Mouse (Mus musculus) lung, embryonic 16.5 days (tissue): ENCODE measurements at regions not wholly inside any gene's neighbourhood (a gene's known extent, or its start where the extent isn't known, plus 50 kb on each side); places are given as distances from the start of the nearest gene placed in this dataset.

Experiments
- ATAC-seq: fragments of 200-750 bp; cut with Nextera tagmentation; 2 replicates; pipeline ENCODE4 v1.8.0; 2017; ENCODE audit warnings: low read depth, mild to moderate bottlenecking, moderate library complexity
- H3K27ac ChIP-seq: fragments of 300-500 bp; sonication (generic); 2 replicates; pipeline ENCODE4 v1.5.1; 2014; ENCODE audit warnings: mild to moderate bottlenecking, control low read depth, low read length
- H3K27me3 ChIP-seq: fragments of 300-500 bp; sonication (generic); 2 replicates; pipeline ENCODE4 v1.6.1; 2014; ENCODE audit warnings: low read depth, low read length, mixed read lengths; ENCODE audit not compliant: control insufficient read depth, insufficient read depth
- H3K36me3 ChIP-seq: fragments of 300-500 bp; sonication (generic); 2 replicates; pipeline ENCODE4 v1.6.1; 2014; ENCODE audit warnings: low read length; ENCODE audit not compliant: control insufficient read depth, insufficient read depth
- H3K4me1 ChIP-seq: fragments of 300-500 bp; sonication (generic); replicated peaks from 2 replicates; pipeline ENCODE4 v1.6.1; 2014; ENCODE audit warnings: low read length, mixed read lengths; ENCODE audit not compliant: control insufficient read depth, insufficient read depth
- H3K4me2 ChIP-seq: fragments of 300-500 bp; sonication (generic); 2 replicates; pipeline ENCODE4 v1.6.1; 2014; ENCODE audit warnings: low read depth, low read length, control low read depth
- H3K4me3 ChIP-seq: fragments of 300-500 bp; sonication (generic); 2 replicates; pipeline ENCODE4 v1.5.1; 2014; ENCODE audit warnings: mild to moderate bottlenecking, low read length, control low read depth
- H3K9ac ChIP-seq: fragments of 300-500 bp; sonication (generic); 2 replicates; pipeline ENCODE4 v1.6.1; 2014; ENCODE audit warnings: low read length, control low read depth
- H3K9me3 ChIP-seq: fragments of 300-500 bp; sonication (generic); 2 replicates; pipeline ENCODE4 v1.6.1; 2016; ENCODE audit warnings: low read length; ENCODE audit not compliant: control insufficient read depth
- WGBS: fragments of 180-500 bp; shearing (Covaris S2); extraction: QIAGEN DNeasy Blood & Tissue Kit; methylation state at CpG from one replicate; pipeline ENCODE4 v1.1.7; 2014; 5-methylcytosine and 5-hydroxymethylcytosine counted together

DNA sequence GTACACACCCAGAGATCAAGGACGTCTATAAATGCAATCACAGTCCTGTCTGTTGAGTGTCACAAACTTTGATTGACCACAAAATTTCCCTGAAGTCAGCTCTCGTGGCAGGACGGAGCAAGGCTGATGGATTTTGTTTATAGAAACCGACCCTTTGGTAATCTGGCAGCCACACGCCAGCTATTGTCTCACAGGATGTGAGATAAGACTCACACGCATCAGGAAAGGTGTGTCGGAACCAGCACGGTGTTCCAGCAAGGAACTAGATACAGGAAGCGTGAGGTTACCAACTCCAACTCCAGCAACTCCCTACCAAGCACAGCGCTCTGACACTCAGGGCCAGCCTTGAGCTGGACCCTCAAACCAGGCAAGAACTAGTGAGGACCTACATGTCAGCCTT is 112.4 kb upstream of the Cops8 start:
- no peak overlapping the region for H3K27ac ChIP-seq

DNA sequence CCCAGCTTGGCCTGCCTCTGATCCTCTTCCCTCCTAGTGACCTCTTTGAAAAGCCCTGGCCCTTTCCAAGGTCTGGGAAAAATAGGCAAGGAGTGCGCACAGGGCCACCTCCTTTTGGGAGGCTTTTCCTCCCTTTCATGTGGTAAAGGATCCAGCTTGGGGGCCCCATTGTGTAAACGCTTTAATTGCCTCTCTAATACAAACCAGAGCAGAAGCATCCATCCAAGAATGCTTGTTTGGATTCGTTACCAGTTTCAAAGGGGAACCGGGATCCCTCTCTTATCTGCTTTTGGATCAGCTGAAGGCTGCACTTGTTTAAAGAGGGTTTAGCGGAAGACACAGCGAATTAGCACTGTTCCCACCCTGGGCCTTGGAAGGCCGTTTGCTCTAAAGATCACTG is 109.3 kb upstream of the Cops8 start:
- Histone ChIP-seq H3K4me1 (peaks cover 2% of the 10 kb centered on the region; the same call in 1 of the 2 replicates), H3K4me2 (no peak overlapping the region), H3K36me3 (no peaks in the 10 kb centered on the region), H3K27me3 (no peaks in the 10 kb centered on the region), H3K9ac (no peak overlapping the region), H3K9me3 (0 out of 2 replicates have a peak, but pooled peaks cover 2% of the 10 kb centered on the region), H3K27ac (no peak overlapping the region), H3K4me3 (no peak overlapping the region)
- WGBS = 23% methylated on average over 7 of the region's 7 CpGs
- ATAC-seq = peak; percentile 18; the same call in 1 of the 2 replicates

More for the DNA sequence above, 112.4 kb upstream of the Cops8 start:
- H3K27me3 ChIP-seq = no peaks in the 10 kb centered on the region
- WGBS = 48% methylated on average over 10 of the region's 10 CpGs
- H3K36me3 ChIP-seq = no peaks in the 10 kb centered on the region
- peaks cover 3% of the 10 kb centered on the region for H3K4me1 ChIP-seq
- H3K9me3 ChIP-seq = no peaks in the 10 kb centered on the region
- peak; percentile 52 for ATAC-seq
- H3K4me3 ChIP-seq = no peak overlapping the region
- no peak overlapping the region for H3K9ac ChIP-seq
- no peak overlapping the region for H3K4me2 ChIP-seq

DNA sequence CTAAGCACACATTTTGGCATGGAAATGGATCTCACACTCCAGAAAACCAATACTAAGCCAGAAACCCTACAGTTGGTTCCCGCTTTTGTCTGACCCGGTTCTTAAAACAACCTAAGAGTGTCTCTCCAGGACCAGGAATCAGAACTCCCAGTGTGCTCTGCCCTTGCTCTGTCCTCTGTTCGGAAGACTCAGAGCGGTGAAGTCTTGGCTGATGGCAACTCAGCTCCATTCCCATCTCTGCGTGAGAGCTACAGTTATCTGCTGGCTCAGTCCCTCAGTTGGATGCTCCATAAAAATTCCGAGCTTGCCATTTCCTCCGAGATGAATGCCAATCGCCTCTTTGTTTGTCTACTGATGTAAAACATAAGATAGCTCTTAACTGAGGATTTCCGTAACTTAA is 107.6 kb upstream of the Cops8 start:
- Histone ChIP-seq H3K36me3 (no peaks in the 10 kb centered on the region), H3K9me3 (peaks cover 5% of the 10 kb centered on the region; the same call in 1 of the 2 replicates), H3K4me3 (no peak overlapping the region), H3K27ac (no peak overlapping the region), H3K9ac (no peak overlapping the region), H3K27me3 (peaks cover 2% of the 10 kb centered on the region; the same call in 1 of the 2 replicates), H3K4me2 (no peak overlapping the region), H3K4me1 (peaks cover 2% of the 10 kb centered on the region; the same call in 1 of the 2 replicates)
- 64% methylated on average over 9 of the region's 9 CpGs for WGBS
- no peak for ATAC-seq

DNA sequence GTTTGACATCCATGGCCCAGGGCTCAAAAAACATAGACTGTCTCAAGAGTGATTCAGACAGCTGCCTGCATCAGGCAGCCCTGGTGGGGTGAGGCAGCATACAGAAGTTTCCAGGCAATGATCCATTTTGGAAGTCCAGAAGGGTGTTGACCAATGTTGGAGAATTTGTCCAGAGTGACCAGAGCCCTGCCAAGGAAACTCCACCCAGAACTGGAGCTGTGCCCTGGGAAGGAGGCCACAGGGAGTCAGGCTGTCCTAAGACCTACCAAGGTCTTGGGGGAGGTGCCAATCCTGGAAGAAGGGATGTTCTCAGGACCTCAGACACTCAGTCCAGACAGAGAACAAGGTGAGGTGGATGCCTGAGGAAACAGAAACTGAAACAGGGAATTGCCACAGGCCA is 105.2 kb upstream of the Cops8 start:
- H3K9me3 ChIP-seq = peaks cover 5% of the 10 kb centered on the region; the same call in 1 of the 2 replicates
- peaks cover 2% of the 10 kb centered on the region; the same call in 1 of the 2 replicates for H3K4me1 ChIP-seq
- peaks cover 2% of the 10 kb centered on the region; the same call in 1 of the 2 replicates for H3K27me3 ChIP-seq
- H3K4me3 ChIP-seq = no peak overlapping the region
- H3K9ac ChIP-seq = no peak overlapping the region
- H3K36me3 ChIP-seq = no peaks in the 10 kb centered on the region
- ATAC-seq = peak; percentile 30; the same call in 1 of the 2 replicates
- no peak overlapping the region for H3K4me2 ChIP-seq
- H3K27ac ChIP-seq = no peak overlapping the region

DNA sequence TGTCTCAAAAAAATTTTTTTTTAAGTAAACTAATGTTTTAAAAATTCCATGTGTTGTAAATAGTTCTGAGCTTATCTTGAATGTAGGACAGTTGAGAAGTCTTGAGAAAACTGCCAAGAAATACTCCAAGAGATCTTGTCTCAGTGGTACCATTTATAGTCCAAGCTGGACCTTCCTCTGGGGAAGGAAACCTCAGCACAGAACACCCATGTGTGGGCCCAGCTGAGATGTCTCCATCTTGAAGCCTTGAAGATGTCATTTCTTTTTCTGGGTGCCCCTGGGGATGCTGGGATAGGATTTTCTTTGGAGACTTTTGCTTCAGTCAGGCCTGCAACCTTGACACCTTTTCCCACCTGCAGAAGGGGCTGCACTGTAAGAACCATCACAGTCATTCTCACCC is 101.4 kb upstream of the Cops8 start:
- H3K9ac ChIP-seq = no peak overlapping the region
- H3K9me3 ChIP-seq = peaks cover 5% of the 10 kb centered on the region; the same call in 1 of the 2 replicates
- no peak for ATAC-seq
- no peak overlapping the region for H3K4me2 ChIP-seq
- H3K4me3 ChIP-seq = no peak overlapping the region
- H3K36me3 ChIP-seq = no peaks in the 10 kb centered on the region
- no peak overlapping the region for H3K27ac ChIP-seq
- H3K27me3 ChIP-seq = peaks cover 2% of the 10 kb centered on the region; the same call in 1 of the 2 replicates
- H3K4me1 ChIP-seq = peaks cover 8% of the 10 kb centered on the region; the same call in 1 of the 2 replicates

DNA sequence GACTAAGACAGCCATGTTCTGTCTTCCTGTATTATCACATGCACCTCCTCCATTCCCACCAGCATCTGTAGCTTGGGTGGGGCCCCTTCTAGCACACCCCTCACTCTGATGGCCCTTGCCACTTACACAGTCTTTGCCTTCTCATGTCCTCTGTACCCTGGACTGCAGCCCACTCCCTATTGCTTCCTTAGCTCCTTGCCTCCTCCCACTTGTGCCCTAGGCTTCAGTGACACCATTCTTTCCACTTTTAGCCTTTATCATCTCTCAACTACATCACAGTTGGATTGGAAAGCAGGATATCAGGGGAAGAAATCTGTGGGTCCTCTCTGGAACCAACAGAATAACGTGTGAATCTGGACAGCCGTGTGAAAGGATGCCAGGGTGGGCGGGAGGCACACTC is 100.4 kb upstream of the Cops8 start:
- H3K9ac ChIP-seq = no peak overlapping the region
- H3K27ac ChIP-seq = no peak overlapping the region
- WGBS = 79% methylated on average over 3 of the region's 3 CpGs
- no peaks in the 10 kb centered on the region for H3K36me3 ChIP-seq
- no peak overlapping the region for H3K4me2 ChIP-seq
- H3K27me3 ChIP-seq = peaks cover 2% of the 10 kb centered on the region; the same call in 1 of the 2 replicates
- peaks cover 3% of the 10 kb centered on the region; the same call in 1 of the 2 replicates for H3K9me3 ChIP-seq
- ATAC-seq = no peak
- H3K4me1 ChIP-seq = peaks cover 6% of the 10 kb centered on the region; the same call in 1 of the 2 replicates
- H3K4me3 ChIP-seq = no peak overlapping the region

DNA sequence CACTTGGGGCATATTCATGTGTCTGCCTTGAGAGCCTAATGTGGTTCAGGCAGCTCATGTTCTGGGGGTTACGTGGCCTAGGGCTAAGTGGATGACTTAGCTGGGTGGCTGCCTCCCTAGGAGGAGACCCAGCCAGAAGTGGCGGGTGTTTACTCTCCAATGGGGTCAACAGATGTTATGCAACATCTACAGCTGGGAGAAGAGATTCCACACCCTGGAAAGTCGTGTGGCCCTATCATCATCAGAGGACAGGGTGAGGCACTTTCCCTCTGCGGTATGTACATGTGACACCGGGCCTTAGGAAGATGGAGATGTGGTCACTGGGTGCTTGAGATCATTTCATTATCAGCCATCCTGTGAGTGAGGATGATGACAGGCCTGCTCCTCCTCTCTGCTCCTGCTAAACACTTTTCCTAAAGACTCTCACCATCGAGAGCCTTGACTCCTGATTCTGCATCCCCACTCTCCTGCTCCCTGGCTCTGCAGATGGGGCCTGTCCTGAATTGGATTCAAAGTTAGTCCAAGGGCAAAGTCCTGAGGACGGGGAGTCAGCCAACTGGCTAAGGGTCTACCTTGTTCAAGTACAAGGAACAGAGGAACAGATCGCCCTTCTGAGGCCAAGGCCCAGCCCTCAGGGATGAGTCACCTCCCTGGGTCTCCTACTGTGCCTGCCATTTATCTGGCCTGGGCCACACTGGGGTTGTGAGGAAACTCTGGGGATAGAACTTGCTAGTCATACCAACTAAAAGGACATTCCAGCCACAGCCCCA is 99.8 kb upstream of the Cops8 start:
- Histone ChIP-seq H3K9me3 (peaks cover 3% of the 10 kb centered on the region; the same call in 1 of the 2 replicates), H3K4me1 (peaks cover 6% of the 10 kb centered on the region; the same call in 1 of the 2 replicates), H3K4me3 (no peak overlapping the region), H3K27me3 (peaks cover 2% of the 10 kb centered on the region; the same call in 1 of the 2 replicates), H3K36me3 (no peaks in the 10 kb centered on the region), H3K4me2 (no peak overlapping the region), H3K27ac (no peak overlapping the region), H3K9ac (no peak overlapping the region)
- 61% methylated on average over 8 of the region's 8 CpGs for WGBS
- ATAC-seq = no peak

DNA sequence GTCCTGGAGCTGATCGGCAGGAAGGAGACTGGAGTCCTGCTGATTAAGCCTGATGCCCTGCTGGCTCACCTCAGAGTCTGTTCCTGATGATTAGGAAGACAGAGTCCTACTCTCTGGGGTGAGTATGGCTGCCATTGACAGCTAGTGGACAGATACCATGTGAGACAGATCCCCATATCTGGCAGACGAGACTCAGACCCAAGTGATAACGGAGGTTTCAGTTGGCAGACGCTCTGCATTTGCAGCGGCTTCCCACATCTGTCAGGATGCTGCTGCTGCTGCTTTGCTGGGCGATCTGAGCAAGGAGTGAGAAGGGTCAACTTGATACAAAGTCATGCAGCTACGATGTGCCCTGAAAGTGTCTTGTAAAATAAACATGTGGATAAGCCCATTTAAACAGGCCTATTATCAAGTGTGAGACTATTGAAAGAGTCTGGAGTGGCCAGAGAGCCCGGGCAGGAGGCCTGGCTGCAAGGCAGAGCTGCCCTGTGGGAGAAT is 98.1 kb upstream of the Cops8 start:
- H3K36me3 ChIP-seq = no peaks in the 10 kb centered on the region
- H3K9me3 ChIP-seq = no peaks in the 10 kb centered on the region
- H3K27ac ChIP-seq = no peak overlapping the region
- H3K4me2 ChIP-seq = no peak overlapping the region
- H3K4me3 ChIP-seq = no peak overlapping the region
- H3K4me1 ChIP-seq = peaks cover 6% of the 10 kb centered on the region; the same call in 1 of the 2 replicates
- 19% methylated on average over 8 of the region's 8 CpGs for WGBS
- peak; percentile 83 for ATAC-seq
- no peak overlapping the region for H3K9ac ChIP-seq
- H3K27me3 ChIP-seq = peaks cover 2% of the 10 kb centered on the region; the same call in 1 of the 2 replicates

DNA sequence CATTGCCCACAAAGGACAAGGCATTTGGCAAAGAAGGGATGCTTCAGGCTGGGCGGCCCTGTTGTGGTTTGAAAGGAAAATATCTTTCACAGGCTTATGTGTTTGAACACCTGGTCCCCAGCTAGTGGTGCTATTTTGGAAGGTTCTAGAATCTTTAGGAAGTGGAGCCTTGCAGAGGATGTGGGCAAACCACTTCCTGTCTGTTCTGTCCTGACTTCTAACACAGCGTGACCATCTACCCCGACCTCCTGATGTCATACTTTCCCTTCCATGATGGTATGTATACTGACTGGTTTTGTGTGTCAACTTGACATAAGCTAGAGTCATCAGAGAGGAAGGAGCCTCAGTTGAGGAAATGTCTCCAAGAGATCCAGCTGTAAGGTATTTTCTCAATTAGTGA is 97.2 kb upstream of the Cops8 start:
- 78% methylated on average over 3 of the region's 3 CpGs for WGBS
- H3K27ac ChIP-seq = no peak overlapping the region
- H3K9me3 ChIP-seq = no peaks in the 10 kb centered on the region
- no peaks in the 10 kb centered on the region for H3K36me3 ChIP-seq
- no peak overlapping the region for H3K4me3 ChIP-seq
- ATAC-seq = no peak
- H3K4me1 ChIP-seq = peaks cover 6% of the 10 kb centered on the region; the same call in 1 of the 2 replicates
- H3K4me2 ChIP-seq = no peak overlapping the region
- no peaks in the 10 kb centered on the region; the same call in 1 of the 2 replicates for H3K27me3 ChIP-seq
- H3K9ac ChIP-seq = no peak overlapping the region
